Mouse (Mus musculus) skeletal muscle tissue, adult 2 months (tissue): ENCODE measurements around the gene F3.

ENCODE experiments used
- DNase-seq: peaks from one replicate; pipeline ENCODE4 v3.0.0-alpha.2; 2012; ENCODE audit warnings: low read depth, low spot score

Gene F3

DNA sequence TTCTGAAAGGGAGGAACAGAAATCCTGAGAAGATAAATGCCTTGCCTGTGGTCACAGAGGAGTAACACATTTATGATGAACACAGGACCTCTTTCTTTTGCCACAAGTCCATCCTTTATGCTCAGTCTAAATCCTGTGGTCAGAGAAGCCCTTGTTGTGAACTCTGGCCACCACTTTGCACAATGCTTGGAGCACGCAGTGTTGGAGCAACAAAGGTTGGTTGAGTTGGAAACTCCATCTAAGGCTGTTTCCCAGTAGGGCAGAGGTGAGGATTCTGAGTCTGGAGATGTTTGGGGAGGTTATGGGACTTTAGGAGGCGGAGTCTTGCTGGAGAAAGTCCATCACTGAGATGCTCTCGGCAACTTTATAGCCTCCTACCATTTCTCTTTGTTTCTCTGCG is 16.2 kb upstream of the F3 start:
- DNase-seq = no peak

DNA sequence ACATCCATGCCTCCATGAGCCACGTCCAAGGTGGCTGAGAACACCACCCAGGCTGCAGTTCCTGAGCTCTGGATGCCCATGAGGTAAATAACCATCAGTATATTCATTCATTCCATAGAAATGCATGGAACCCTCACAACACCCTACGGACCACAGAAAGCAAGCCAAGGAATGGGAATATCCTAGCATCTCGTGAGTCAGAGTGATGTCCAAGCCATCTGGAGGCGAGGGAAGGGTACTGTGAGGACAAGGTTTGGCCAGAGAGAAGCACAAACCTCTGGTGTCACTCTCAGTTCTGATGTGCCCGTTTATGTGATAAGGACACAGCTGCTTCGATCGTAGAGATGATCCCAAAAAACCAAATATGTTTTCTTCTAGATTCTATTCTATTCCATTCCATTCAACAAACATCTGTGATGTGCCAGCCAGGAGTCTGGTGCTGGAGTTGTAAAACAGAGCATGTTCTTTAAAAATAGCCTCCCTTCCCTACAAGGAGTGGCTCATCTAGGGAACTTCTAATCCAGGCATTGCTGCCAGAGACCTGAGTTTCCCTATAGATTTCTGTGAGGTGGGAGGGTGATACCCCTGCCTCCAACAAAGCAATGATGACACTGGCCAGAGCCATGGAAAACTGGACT is 12.3 kb upstream of the F3 start:
- DNase-seq = no peak

DNA sequence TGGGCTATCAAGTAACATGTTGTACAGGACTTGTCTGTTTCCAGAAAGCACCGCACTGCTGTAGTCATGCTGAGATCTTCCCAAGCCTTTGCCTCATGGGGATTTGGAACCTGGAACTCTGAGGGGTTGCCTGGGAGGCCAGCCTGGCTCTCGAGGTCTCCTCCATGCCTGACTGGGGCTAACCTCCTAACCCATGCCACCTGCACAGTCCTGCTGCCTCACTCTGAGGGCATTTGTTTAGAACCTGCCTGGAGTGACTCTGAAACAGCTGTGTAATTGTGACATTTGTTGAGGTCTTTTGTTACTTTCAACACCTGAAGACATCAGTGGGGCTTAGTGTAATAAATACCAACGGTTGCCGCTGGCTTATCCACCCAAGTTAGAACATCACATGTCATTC is 11.1 kb upstream of the F3 start:
- no peak for DNase-seq

- DNase-seq = no peak
Observed at GRCm38 (mm10) chr3:121713151-121713701, 10.1 kb upstream of the F3 start.

DNA sequence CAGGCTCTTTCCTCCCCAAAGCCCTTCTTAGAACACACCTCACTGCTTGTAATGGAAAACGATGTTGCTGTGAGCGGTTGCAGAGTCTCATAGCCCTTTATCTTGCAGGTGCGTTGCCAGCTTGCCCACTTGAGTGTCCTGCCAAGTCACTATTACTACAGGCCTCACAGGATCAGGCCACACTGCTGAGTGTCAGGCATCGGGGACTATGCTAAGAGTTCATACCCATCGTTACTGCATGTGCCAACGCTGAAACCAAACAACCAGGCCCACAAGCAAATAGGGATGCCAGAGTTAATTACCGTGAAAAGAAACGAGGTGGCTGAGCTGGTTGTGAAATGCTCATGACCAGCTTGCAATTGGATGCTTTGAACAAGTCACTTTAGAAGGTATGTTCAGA is 9.5 kb upstream of the F3 start:
- DNase-seq = no peak

GRCm38 (mm10) chr3:121714461-121714860 is 8.9 kb upstream of the F3 start:
- DNase-seq = no peak

DNA sequence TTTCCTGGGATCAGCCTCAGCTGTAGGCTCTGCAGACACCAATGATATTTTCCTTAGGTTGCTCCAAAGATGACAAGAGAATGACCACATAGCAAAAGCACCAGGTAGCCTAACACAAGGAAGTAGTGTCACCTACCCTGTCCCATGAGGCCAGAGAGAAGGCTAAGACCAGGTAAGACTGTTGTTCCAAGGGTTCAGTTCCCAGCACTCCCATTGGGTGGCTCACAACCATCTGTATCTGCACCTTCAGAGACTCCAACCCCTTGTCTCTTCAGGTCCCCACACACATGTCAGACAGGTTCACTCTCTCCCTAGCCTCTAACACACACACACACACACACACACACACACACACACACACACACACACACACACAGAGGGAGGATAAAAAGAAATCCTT is 8.0 kb upstream of the F3 start:
- DNase-seq = no peak

DNA sequence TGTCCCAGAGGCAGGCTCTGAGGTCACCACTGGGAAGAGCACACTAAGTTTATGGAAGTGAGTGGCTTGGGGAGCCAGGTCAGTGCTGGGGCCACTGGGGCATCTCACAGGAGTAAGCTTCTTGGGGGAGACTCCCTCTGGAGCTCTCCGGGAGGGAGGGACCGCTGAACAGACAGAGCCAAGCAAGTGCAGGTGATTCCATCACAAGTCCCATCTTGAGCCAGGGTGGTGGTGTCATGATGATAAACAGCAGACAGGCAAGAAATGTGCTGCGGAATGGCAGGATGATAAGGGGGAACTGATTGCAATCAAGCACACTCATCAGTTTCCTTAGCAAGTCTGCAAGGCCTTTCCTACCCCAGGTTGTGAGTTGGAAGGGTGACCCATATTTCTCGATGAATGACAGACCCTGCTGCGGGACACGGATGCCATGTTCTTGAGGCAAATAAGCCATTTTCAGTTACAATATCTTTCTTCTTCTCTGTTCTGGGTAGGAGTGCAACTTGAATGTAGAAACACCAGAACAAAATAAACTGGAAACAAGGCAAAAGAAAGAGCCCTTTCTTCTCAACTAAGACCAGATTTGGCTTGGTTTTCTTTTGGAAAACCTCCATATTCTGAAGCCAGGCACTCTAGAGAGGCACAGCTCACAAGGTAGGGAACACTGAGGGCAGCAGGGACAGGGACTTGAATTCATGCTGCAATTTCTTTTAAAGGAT is 7.4 kb upstream of the F3 start:
- no peak for DNase-seq

- no peak for DNase-seq
Observed at GRCm38 (mm10) chr3:121716480-121716879, 6.9 kb upstream of the F3 start.

GRCm38 (mm10) chr3:121718679-121719078 is 4.7 kb upstream of the F3 start:
- DNase-seq = no peak

DNA sequence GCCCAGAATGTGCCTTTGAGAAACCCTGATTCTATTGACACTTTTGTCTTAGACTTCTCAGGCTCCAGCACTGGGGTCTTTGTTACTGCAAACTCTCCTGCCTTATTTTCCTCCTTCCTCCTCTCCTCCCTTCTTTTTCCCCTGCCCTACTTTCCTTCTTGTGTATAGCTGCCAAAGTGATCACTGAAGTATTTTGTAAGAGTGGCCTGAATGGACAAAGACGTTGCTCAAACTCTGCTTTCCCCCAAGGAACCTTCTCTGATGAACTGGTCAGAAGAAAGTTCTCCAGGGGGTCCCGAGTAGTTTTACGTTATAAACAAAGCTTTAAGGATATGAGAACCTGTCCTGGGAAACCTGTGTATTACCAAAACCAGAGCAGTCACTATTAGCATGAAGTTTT is 3.6 kb upstream of the F3 start:
- no peak for DNase-seq

GRCm38 (mm10) chr3:121720801-121721690 is 2.3 kb upstream of the F3 start:
- no peak for DNase-seq

GRCm38 (mm10) chr3:121721691-121722070 is 1.7 kb upstream of the F3 start:
- DNase-seq = no peak

- DNase-seq = no peak
Observed at GRCm38 (mm10) chr3:121723968-121724524, 709 bp downstream of the F3 start.

DNA sequence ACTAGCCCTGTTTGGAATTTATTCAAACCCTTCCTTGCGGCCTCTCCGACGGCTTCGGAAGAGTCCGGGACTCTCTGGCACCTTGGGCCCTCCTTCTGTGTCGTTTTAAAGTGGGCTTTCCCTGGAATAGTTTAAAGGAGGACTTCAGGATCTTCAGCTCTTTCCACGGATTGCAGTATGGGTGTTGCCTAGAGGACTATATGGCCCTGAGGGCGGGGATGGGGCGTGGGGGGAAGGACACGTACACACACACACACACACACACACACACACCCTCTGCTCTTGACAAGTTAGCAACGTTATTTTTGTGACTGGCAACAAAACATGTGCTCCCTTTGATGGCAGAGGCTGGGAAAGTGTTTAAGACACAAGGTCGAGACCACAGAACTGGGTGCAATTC is 1.2 kb downstream of the F3 start:
- DNase-seq = no peak

DNA sequence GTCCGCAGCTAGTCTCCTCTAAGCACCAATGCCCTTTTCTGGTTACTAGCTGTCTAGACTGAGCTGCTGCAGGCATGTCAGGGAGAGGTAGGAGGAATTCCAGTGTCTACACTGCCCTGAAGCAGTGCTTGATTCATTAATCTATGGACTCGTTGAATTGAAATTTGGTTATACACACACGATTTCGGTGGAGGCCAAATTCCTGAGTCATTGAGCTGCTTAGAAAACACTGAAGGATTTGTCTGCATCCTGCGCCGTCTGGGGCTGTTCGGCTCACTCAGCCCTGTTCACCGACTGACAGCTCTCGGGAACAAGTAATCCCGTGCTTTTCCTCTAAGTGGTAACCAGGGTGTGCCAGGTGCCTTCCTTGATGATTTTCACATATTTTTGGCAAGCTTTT is 2.3 kb downstream of the F3 start:
- no peak for DNase-seq

GRCm38 (mm10) chr3:121729678-121730077 is 6.3 kb downstream of the F3 start:
- DNase-seq = no peak

- no peak for DNase-seq
Observed at GRCm38 (mm10) chr3:121735542-121735941, 12.2 kb downstream of the F3 start.

- DNase-seq = peak; percentile 74
Observed at GRCm38 (mm10) chr3:121736025-121736744, 12.8 kb downstream of the F3 start.

DNA sequence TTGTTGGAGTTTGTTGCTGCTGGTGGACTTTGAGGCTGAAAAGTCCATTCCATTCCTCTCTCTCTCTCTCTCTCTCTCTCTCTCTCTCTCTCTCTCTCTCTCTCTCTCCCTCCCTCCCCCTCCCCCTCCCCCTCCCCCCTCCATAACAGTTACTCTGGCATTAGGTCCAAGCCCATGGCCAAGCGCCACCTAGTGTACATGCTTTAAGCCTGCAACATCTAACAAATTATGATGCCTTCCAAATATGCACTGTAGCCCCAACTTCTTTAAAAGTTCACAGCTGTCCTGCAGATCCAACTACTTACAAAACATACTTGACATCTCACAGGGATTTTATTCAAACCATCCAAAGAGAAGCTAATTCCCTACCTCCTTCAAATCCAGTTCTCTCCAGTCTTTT is 14.1 kb downstream of the F3 start:
- no peak for DNase-seq

DNA sequence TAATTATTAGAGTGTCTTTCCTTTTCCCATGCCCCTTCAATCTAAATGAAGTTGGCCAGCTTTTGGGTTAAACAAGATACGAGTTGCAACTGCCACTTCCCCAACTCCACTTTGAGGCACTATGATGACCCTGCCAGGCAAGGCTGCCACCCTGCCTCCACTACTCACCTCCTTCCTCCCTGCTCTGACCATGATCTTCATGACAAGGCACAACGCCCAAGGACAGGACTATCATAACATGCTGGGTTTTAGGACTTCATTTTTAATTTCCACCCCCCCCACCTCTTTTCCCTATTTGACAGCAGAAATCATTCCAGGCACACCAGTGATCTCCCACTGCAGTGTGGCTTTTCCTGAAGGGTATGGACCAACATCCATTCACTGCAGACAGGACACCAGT is 14.6 kb downstream of the F3 start:
- DNase-seq = no peak
